Mouse (Mus musculus) neural tube, postnatal 0 days (tissue): ENCODE results near the gene Pon3. TPM values are rescaled to one million over a fixed set of nuclear protein-coding genes. Genes with fewer than 3 reads are reported as not detected.

ENCODE experiments used
- polyA plus RNA-seq: library from polyadenylated mRNA; unstranded; fragments of >200 nt; fragmentation: Nextera tagmentation; extraction: Ambion mirVana; gene quantifications from 2 replicates; pipeline ENCODE4 v1.2.1, GENCODE M21; 2015

Pon3 gene
- polyA plus RNA-seq, result 4.1 and 5.8 TPM in 2 replicates

DNA sequence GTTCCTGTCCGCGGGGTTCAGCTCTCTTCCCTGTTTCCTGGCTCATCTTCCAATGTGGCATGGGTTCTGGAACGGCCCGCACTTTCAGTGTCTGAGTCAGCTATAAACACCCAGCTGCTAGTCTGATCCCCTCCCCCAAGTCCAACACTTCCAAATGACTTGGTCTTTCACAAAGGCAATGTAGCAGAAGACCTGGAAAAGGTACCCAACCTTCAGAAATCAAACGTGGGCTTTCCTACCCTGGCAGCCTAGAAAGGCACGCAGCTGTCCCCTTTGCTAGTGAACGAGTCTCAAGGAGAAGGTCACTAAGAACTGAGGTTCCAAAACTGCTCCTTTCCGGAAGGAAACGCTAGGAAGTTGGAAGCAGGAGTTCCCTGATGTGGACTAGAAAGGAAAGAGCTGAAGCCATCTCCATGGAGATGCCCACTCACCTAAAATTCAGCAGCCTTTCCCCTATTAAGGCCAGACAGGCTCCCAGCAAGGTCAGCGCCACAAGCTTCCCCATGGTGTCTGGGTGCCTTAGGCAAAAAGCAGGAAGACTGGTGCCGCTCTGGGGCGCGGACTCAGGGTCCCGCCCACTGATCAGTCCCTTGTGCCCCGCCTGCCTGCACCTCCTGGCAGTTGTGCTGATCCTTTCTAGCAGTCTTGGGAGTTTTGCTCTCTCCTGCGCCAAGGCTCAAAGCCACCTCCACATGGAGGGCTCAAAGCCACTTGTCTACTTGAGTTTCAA is at the start of gene Pon3:
Gene Pon3, minus strand, starts transcription at position 565 of the 730 bp plus-strand sequence.

GRCm38 (mm10) chr6:5298092-5298554 is 42.0 kb upstream of the Pon3 start, which contains the start of gene Pon2:
Gene Pon2 (minus strand): TSS chr6:5298455.

GRCm38 (mm10) chr6:5193693-5194092 is 62.4 kb downstream of the Pon3 start, which contains the start of gene Pon1:
Gene Pon1 (minus strand): TSS chr6:5193946.

Other genes starting within 250 kb of the Pon3 start
- gene Pon1, start 62.3 kb downstream of the Pon3 start, polyA plus RNA-seq, result 0.41 TPM in 1 of 2 replicates, not detected in the other
- gene Pon2, start 42.2 kb upstream of the Pon3 start, polyA plus RNA-seq, result 54.1 and 56.4 TPM in 2 replicates
- 6.7 and 6.8 TPM in 2 replicates for gene Asb4, start 127.1 kb upstream of the Pon3 start, polyA plus RNA-seq
- 1.4 and 1.9 TPM in 2 replicates for gene Pdk4, start 240.0 kb upstream of the Pon3 start, polyA plus RNA-seq